Mouse (Mus musculus) right cerebral cortex, postnatal 25 days (tissue): ENCODE data around the gene Maged2.
"Not testable (repeated sequence)": the region's sequence is repeated elsewhere in the genome, so short reads cannot be mapped to it uniquely, and the experiment has no call there.

Experiments used
- DNase-seq: peaks from one replicate; pipeline ENCODE4 v3.0.0; 2022

Maged2 gene

DNA sequence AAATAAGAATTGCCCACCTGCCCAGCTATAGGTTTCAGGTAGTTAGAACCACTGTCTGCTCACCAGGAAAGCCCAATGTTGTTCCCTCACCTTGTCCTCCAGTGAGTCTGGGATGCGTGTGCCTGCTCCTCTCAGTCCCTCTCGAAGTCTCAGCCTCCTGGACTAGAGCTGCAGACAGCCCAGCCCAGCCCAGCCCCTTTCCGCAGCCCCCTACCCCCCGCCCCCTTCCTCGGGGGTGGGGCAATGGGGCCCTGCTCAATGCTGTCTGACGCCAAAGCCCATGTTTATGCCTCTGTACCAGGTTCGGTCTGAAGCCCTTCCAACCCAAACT lies at the start of gene Maged2:
Gene Maged2, minus strand, starts transcription at position 207 of the 331 bp plus-strand sequence.
- no peak for DNase-seq

DNA sequence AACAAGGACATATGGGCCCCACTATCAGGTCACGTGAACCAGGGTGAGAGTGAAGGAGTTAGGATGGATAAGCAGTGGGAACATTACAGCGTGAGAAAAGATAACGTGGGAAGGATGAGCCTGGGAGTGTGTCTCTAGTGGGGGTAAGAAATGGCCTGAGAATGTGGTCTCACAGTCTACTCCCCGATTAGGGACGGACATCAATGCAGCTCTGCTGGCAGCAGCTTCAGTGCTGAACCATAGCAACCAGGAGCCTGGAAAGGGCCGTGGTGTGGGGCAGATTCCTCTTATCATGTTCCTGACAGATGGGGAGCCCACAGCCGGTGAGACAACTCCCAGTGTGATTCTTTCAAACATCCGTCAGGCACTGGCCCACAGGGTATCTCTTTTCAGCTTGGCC lies 34.1 kb upstream of the Maged2 start:
- DNase-seq = no peak

DNA sequence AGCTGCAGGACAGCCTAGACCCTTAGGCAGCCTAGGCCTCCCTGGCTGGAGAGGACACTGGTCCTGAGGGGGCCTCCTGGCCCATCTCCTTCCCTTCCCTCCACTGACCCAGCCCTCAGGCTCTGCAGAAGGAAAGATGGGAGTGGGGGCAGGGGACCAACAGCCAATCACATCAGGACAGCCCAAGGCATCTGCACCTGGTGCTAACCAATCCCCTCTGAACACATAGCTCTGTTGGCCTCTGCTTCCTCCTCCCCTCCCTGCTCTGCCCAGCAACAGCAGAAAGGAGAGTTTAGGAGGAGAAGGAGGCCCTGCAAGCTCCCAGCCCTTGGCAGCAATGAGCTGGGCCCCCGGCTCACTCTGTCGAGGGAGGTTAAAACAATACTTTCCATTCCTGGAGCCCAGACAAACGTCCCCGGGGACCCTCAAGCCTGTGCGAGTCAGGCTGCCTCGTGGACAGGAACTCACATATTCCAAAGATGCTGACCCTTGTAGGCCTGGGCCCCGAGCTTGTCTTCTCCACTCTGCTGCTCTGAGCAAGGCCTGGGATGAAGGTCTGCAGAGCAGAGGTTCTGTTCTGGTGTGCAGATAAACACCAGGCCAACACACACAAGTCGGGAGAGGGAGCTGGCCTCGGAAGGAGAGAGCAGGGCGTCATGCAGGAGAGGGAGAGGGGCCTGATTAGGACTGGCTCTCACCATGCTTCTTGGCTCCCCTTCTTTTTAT lies 31.5 kb upstream of the Maged2 start:
- not testable (repeated sequence) for DNase-seq

DNA sequence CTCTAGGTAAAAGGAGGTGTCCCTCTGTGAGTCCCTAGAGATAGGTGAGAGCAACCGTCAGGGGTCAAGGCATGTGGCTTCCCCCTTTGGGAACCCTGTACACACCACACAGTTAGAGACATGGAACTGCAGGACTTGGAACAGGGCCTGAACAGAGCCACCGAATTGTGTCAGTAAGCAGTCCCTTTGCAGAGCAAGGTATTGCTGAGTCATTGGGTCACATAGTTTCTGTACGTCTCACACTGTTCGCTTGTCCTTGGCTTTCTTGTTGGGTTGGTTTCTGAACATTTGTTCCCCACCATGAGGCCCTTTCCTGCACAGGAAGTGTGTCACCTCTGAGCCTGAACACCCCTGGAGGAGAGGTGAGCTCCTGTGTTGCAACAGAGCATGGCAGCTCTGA lies 29.1 kb upstream of the Maged2 start:
- DNase-seq = not testable (repeated sequence)

DNA sequence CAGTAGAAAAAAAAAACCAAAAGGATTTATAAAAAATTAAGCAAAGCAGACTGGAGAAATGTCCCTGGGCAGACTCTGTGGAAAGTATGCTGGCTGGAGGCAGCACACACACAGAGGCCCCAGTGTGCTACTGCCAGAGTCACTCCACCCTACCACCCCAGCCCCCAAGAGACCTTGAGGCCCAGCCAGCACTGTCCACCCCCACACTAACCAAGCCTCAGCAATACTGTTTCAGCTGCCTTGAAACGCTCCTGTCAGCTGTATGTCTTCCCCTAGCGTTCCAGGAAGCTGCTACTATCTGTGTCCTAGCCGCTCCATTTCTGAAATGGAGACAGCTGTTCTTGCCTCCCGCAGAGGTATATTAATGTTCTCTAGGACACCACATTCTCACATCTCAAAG lies 16.2 kb upstream of the Maged2 start:
- no peak for DNase-seq

DNA sequence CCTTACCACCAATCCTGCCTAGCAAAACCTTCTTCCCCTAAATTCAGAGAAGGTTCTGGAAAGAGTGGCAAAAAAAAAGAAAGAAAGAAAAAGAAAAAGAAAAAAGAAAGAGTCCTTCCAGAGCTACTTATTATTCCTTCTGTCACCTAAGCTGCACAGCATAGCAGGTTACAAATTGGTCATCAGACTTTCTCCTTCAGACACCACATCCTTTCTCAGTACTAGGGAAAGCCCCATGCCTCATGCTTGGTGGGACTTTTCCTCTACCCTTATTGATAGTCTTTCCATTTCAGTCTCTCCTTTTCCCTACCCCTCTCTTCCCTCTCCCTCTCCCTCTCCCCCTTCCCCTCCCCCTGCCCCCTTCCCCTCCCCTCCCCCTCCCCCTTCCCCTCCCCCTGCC lies 3.1 kb upstream of the Maged2 start:
- no peak for DNase-seq

DNA sequence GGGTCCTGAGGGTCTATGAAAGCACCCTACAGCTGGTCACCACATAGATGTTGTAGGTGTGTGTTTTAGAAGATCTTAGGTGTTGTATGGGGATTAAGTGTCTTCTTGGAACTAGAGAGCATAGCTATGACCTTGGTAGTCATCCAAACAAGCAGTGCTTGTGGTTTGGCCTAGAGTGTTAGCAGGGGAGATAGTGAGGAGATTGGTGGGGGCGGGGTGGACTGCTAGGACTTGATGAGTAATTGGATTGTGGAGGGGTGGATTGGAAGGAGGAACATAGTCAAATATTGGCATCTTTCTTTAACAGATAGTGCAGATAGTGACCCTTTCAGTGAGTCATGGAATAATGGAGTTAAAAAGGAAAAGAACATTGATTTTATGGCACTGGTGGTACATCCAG lies 1.5 kb upstream of the Maged2 start:
- DNase-seq = no peak

DNA sequence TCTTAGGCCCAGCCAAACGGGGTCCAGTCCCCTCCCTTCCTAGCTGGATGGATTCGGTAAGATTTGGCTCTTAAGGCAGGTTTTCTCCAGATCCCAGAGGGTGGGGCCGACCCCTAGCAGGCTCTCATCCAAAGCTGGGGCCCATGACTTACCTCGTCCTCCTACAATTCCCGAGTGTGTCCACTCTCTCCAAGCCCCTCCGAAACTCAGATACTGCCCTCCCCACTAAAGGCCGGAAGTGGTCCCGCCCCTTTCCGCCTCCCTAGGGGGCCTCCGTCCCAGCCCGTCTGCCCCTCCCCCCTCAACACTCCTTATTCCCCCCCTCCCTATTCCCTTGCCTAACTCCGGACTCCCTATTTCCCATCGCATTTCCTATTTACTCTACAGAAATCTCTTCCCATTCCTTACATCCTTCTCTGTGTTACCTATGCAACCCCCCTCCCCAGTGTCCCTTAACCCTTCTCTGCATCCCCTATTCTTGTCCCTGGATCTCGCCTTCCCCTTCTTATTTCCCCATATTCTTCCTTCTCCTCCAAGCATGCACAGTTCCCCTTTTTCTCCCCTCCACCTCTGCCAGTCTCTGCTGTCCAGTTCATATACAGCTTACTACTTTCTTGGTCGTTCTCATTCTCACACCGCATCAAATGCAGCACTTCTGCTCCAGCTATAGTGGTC lies 544 bp downstream of the Maged2 start:
- DNase-seq = peak; percentile 15

DNA sequence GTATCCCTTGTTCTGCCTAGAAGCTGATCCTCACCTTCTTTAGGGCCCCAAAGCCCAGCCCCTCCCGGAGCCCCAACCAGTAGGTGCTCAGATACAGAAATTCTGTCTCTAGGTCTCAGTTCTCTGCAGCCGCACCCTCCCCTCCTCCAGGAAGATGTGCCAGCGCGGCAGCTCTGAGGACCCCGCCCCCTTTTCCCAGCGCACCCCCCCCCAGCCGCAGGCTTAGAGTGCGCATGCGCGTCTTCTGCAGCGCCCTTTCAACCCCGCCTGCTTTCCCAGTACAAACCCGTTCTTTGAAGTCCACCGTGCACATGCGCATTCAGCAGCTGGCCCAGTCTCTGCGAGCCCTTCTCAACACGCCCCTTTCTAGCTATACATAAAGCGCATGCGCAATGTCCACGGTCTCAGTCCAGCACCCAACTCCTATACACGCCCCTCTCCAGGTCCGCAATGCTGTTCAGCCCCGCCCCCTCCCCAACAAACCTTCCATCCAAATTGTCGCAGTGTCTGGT lies 1.3 kb downstream of the Maged2 start:
- peak; percentile 82 for DNase-seq

DNA sequence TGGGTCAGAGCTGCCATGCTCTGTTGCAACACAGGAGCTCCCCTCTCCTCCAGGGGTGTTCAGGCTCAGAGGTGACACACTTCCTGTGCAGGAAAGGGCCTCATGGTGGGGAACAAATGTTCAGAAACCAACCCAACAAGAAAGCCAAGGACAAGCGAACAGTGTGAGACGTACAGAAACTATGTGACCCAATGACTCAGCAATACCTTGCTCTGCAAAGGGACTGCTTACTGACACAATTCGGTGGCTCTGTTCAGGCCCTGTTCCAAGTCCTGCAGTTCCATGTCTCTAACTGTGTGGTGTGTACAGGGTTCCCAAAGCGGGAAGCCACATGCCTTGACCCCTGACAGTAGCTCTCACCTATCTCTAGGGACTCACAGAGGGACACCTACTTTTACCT lies 13.2 kb downstream of the Maged2 start:
- not testable (repeated sequence) for DNase-seq

DNA sequence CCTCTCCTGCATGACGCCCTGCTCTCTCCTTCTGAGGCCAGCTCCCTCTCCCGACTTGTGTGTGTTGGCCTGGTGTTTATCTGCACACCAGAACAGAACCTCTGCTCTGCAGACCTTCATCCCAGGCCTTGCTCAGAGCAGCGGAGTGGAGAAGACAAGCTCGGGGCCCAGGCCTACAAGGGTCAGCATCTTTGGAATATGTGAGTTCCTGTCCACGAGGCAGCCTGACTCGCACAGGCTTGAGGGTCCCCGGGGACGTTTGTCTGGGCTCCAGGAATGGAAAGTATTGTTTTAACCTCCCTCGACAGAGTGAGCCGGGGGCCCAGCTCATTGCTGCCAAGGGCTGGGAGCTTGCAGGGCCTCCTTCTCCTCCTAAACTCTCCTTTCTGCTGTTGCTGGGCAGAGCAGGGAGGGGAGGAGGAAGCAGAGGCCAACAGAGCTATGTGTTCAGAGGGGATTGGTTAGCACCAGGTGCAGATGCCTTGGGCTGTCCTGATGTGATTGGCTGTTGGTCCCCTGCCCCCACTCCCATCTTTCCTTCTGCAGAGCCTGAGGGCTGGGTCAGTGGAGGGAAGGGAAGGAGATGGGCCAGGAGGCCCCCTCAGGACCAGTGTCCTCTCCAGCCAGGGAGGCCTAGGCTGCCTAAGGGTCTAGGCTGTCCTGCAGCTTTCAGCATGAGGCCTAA lies 15.5 kb downstream of the Maged2 start:
- DNase-seq = not testable (repeated sequence)
